Mouse (Mus musculus): Measurements from ENCODE around the gene Cd101. TPM values are rescaled to one million over a fixed set of nuclear protein-coding genes. Genes with fewer than 3 reads are reported as not detected.
A peak's percentile ranks its signal among the peaks of the same experiment; 100 is the strongest.

Cd101 gene
- polyA plus RNA-seq, 1 experiment from 2014 or later, result 0.37 TPM

GRCm38 (mm10) chr3:100998904-100999340 lies 30.4 kb downstream of the Cd101 start:
- no peak; the same call in 1 of the 2 replicates for ATAC-seq (ENCODE audit: extremely low read depth, insufficient number of reproducible peaks, low FRiP score, low TSS enrichment)
- Histone ChIP-seq H3K27me3 (replicated peaks) (no peaks in the 10 kb centered on the region), H3K9me3 (no peaks in the 10 kb centered on the region), H3K36me3 (0 out of 2 replicates have a peak, but pooled peaks cover 2% of the 10 kb centered on the region), H3K4me2 (peak overlapping the region; percentile 15; the same call in 1 of the 2 replicates), H3K9ac (no peak overlapping the region), H3K4me1 (peaks cover 33% of the 10 kb centered on the region), H3K27ac (replicated peaks) (no peak overlapping the region), H3K4me3 (no peak overlapping the region)
- WGBS, result 14% methylated on average over 6 of the region's 6 CpGs

DNA sequence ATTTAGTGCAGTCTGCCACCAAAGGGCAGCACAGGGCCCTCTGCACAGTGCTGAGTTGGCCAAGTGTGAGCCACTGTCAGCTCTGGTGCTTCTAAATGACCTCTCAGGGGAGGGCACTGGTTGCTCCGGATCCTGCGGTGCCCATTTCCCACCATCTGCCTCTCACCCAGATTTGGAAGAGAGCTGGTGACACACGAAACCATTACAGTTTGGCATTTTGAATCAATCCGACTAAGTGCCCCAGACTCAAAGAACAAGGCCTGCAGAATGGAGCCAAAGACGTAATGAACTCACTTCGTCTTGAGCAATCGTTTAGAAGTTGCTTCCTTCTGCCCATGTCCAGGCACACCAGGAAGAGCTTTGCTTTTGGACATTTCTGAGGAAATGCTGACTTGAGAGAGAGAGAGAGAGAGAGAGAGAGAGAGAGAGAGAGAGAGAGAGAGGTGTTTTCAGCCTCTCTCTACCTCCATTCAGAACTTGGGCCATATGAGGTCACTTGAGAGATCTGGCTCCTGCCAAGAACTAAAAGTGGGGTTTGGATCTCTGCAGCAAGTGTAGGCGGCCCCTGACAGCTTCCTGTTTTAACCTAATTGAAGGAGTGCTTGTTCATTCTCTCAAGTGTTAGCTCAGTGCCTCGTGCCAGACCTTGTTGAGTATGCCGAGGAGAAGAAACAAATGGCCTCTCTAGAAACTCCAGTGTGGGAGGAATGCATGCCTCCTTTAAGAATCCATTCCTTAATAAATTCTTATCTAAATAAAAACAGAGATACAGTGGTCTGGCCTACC lies 31.4 kb downstream of the Cd101 start:
- Histone ChIP-seq H3K4me1 (peaks cover 41% of the 10 kb centered on the region), H3K27ac (replicated peaks) (peak overlapping the region; percentile 51), H3K4me3 (no peak overlapping the region), H3K9me3 (no peaks in the 10 kb centered on the region), H3K9ac (no peak overlapping the region; the same call in 1 of the 2 replicates), H3K4me2 (no peak overlapping the region), H3K27me3 (replicated peaks) (no peaks in the 10 kb centered on the region), H3K36me3 (0 out of 2 replicates have a peak, but pooled peaks cover 2% of the 10 kb centered on the region)
- ATAC-seq (ENCODE audit: extremely low read depth, insufficient number of reproducible peaks, low FRiP score, low TSS enrichment), result no peak
- WGBS, result 56% methylated on average over 10 of the region's 10 CpGs

DNA sequence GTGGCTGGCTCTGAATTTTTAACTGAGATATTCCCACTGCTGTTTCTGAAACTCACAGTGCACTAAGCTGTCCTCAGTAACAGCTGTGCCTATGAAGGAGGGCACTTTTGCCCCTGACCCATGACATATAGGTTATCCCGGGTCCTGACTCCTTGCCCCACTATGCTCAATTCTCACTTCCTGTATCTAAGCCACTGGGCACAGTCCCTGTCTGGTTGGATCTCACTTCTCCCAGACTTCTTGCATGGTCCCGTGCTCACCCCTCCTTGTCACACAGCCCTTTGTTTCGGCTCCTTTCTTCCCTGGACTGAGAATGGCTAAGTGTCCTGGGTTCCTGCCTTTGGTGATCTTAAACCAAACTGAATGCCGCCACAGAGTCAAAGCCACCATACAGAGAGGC lies 35.1 kb downstream of the Cd101 start:
- no peaks in the 10 kb centered on the region for H3K9me3 ChIP-seq
- H3K36me3 ChIP-seq, result no peaks in the 10 kb centered on the region
- H3K9ac ChIP-seq, result no peak overlapping the region
- no peak for ATAC-seq (ENCODE audit: extremely low read depth, insufficient number of reproducible peaks, low FRiP score, low TSS enrichment)
- no peak overlapping the region for H3K4me3 ChIP-seq
- H3K4me1 ChIP-seq, result peaks cover 40% of the 10 kb centered on the region
- no peak overlapping the region for H3K27ac ChIP-seq (replicated peaks)
- H3K4me2 ChIP-seq, result no peak overlapping the region
- 87% methylated on average over 4 of the region's 4 CpGs for WGBS
- no peaks in the 10 kb centered on the region for H3K27me3 ChIP-seq (replicated peaks)

DNA sequence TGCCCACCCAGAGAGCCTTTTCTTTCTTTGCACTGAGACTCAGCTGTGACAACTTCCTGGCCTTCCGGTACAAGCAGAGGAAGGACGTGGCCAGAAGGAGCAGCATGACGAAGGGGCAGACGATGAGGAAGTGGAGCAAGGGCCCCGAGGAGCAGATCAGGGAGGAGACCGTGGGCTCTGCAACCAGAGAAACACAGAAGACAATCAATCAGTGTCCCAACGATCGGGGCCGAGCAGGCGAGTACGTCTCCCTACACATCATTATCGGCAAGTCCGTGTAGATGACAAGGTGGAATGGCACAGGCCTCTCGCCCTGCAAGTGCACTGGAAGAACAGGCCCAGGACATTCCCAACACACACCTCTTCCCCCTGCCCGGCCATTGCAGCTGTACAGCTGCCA lies 35.6 kb downstream of the Cd101 start:
- peaks cover 34% of the 10 kb centered on the region for H3K4me1 ChIP-seq
- ATAC-seq (ENCODE audit: extremely low read depth, insufficient number of reproducible peaks, low FRiP score, low TSS enrichment), result no peak
- H3K4me2 ChIP-seq, result peak overlapping the region; percentile 18; the same call in 1 of the 2 replicates
- H3K9me3 ChIP-seq, result no peaks in the 10 kb centered on the region
- no peak overlapping the region for H3K9ac ChIP-seq
- H3K4me3 ChIP-seq, result no peak overlapping the region
- H3K27ac ChIP-seq (replicated peaks), result peak overlapping the region; percentile 41; the same call in 1 of the 2 replicates
- H3K36me3 ChIP-seq, result no peaks in the 10 kb centered on the region
- 35% methylated on average over 15 of the region's 15 CpGs for WGBS
- H3K27me3 ChIP-seq (replicated peaks), result no peaks in the 10 kb centered on the region

GRCm38 (mm10) chr3:100993158-100993557 lies 36.2 kb downstream of the Cd101 start:
- no peak for ATAC-seq (ENCODE audit: extremely low read depth, insufficient number of reproducible peaks, low FRiP score, low TSS enrichment)
- WGBS, result 57% methylated on average over 7 of the region's 7 CpGs
- Histone ChIP-seq H3K27ac (replicated peaks) (peak overlapping the region; percentile 41; the same call in 1 of the 2 replicates), H3K4me1 (peaks cover 29% of the 10 kb centered on the region), H3K36me3 (no peaks in the 10 kb centered on the region), H3K4me3 (no peak overlapping the region), H3K4me2 (no peak overlapping the region), H3K9ac (no peak overlapping the region), H3K9me3 (no peaks in the 10 kb centered on the region), H3K27me3 (replicated peaks) (no peaks in the 10 kb centered on the region)

GRCm38 (mm10) chr3:100990231-100990630 lies 39.1 kb downstream of the Cd101 start:
- no peak overlapping the region for H3K9ac ChIP-seq
- no peaks in the 10 kb centered on the region for H3K27me3 ChIP-seq (replicated peaks)
- H3K9me3 ChIP-seq, result no peaks in the 10 kb centered on the region
- H3K4me1 ChIP-seq, result peaks cover 23% of the 10 kb centered on the region
- no peak overlapping the region for H3K4me2 ChIP-seq
- ATAC-seq (ENCODE audit: extremely low read depth, insufficient number of reproducible peaks, low FRiP score, low TSS enrichment), result no peak
- no peak overlapping the region for H3K4me3 ChIP-seq
- no peak overlapping the region for H3K27ac ChIP-seq (replicated peaks)
- no peaks in the 10 kb centered on the region for H3K36me3 ChIP-seq
- WGBS, result 58% methylated on average over 1 of the region's 1 CpGs

DNA sequence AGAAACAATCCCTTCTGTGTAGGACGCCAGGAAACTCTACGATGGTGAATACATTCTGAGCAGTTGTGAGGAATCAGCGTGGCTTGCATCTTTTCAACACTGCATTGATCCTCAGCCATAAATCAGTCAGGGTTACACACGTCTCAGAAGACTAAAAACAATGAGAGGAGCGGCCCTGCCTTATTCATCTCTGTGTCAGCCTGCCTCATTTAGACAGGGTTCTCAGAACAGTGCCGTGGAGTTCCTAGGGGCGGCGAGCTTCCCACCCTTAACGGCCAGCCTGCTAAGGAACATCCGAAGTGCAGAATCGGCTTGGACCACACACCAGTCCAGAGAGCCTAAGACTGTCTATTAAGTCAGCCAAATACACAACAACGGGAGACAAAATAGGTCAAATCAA lies 39.9 kb downstream of the Cd101 start:
- no peaks in the 10 kb centered on the region for H3K9me3 ChIP-seq
- peaks cover 30% of the 10 kb centered on the region for H3K4me1 ChIP-seq
- H3K36me3 ChIP-seq, result no peaks in the 10 kb centered on the region
- H3K27me3 ChIP-seq (replicated peaks), result no peaks in the 10 kb centered on the region
- 65% methylated on average over 12 of the region's 12 CpGs for WGBS
- no peak overlapping the region for H3K4me2 ChIP-seq
- ATAC-seq (ENCODE audit: extremely low read depth, insufficient number of reproducible peaks, low FRiP score, low TSS enrichment), result no peak
- no peak overlapping the region for H3K9ac ChIP-seq
- H3K4me3 ChIP-seq, result no peak overlapping the region
- no peak overlapping the region for H3K27ac ChIP-seq (replicated peaks)

- Histone ChIP-seq H3K4me3 (no peak overlapping the region), H3K4me2 (no peak overlapping the region), H3K9ac (no peak overlapping the region), H3K9me3 (no peaks in the 10 kb centered on the region), H3K36me3 (no peaks in the 10 kb centered on the region), H3K4me1 (no peaks in the 10 kb centered on the region), H3K27me3 (replicated peaks) (0 out of 2 replicates have a peak, but pooled peaks cover 13% of the 10 kb centered on the region), H3K27ac (replicated peaks) (no peak overlapping the region)
- whole genome bisulfite sequencing, result 77% methylated on average over 8 of the region's 8 CpGs
- ATAC-seq (ENCODE audit: extremely low read depth, insufficient number of reproducible peaks, low FRiP score, low TSS enrichment), result no peak
Measured at GRCm38 (mm10) chr3:100979290-100979689, 50.1 kb downstream of the Cd101 start.

DNA sequence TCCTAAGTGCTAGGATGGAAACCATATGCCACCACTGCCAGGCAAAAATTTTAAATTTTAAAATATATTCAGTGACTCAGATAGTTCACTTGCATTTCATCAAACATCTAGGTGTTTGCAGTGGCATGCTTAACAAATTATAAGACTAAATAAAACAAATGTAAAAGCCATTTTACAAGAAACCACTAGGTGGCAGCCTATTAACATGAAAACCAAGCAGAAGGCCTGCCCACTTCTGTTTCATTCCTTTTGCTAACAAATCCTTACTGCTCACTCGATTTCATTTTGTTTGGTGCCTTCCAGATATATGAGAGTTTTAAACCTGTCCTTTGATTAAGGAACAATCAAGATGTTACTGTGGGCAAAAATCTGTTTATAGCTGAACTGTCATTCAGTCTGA lies 55.5 kb downstream of the Cd101 start:
- no peaks in the 10 kb centered on the region for H3K36me3 ChIP-seq
- H3K9ac ChIP-seq, result no peak overlapping the region
- ATAC-seq (ENCODE audit: extremely low read depth, insufficient number of reproducible peaks, low FRiP score, low TSS enrichment), result no peak
- H3K4me1 ChIP-seq, result peaks cover 6% of the 10 kb centered on the region
- 2% methylated on average over 1 of the region's 1 CpGs for WGBS
- H3K27me3 ChIP-seq (replicated peaks), result 0 out of 2 replicates have a peak, but pooled peaks cover 4% of the 10 kb centered on the region
- H3K9me3 ChIP-seq, result no peaks in the 10 kb centered on the region
- H3K4me3 ChIP-seq, result no peak overlapping the region
- no peak overlapping the region for H3K4me2 ChIP-seq
- no peak overlapping the region for H3K27ac ChIP-seq (replicated peaks)

- WGBS, result under 1% methylated on average over 40 of the region's 40 CpGs
Measured at GRCm38 (mm10) chr3:100969176-100969917, 60.0 kb downstream of the Cd101 start, which contains the start of gene Ttf2. TSS of gene Ttf2 (minus strand) at chr3:100969663.

GRCm38 (mm10) chr3:100963849-100964542 lies 65.4 kb downstream of the Cd101 start:
- H3K36me3 ChIP-seq, result peaks cover 72% of the 10 kb centered on the region
- H3K27me3 ChIP-seq (replicated peaks), result no peaks in the 10 kb centered on the region
- WGBS, result 80% methylated on average over 14 of the region's 14 CpGs

More at GRCm38 (mm10) chr3:100969176-100969917, 60.0 kb downstream of the Cd101 start, which contains the start of gene Ttf2:
- no peaks in the 10 kb centered on the region for H3K9me3 ChIP-seq
- peak within 1 kb of the TSS; percentile 50; the same call in 1 of the 2 replicates for H3K27ac ChIP-seq (replicated peaks)
- no peaks in the 10 kb centered on the region for H3K27me3 ChIP-seq (replicated peaks)
- peak within 1 kb of the TSS; percentile 86 for H3K4me3 ChIP-seq
- H3K36me3 ChIP-seq, result peaks cover 24% of the 10 kb centered on the region
- ATAC-seq (ENCODE audit: extremely low read depth, insufficient number of reproducible peaks, low FRiP score, low TSS enrichment), result peak; percentile 97
- H3K4me2 ChIP-seq, result peak within 1 kb of the TSS; percentile 91
- peak within 1 kb of the TSS; percentile 91 for H3K9ac ChIP-seq
- peaks cover 10% of the 10 kb centered on the region for H3K4me1 ChIP-seq

More at GRCm38 (mm10) chr3:100963849-100964542, 65.4 kb downstream of the Cd101 start:
- ATAC-seq (ENCODE audit: extremely low read depth, insufficient number of reproducible peaks, low FRiP score, low TSS enrichment), result no peak
- no peaks in the 10 kb centered on the region for H3K9me3 ChIP-seq
- H3K4me2 ChIP-seq, result no peak overlapping the region
- H3K4me3 ChIP-seq, result no peak overlapping the region
- H3K9ac ChIP-seq, result no peak overlapping the region
- no peak overlapping the region for H3K27ac ChIP-seq (replicated peaks)
- peaks cover 30% of the 10 kb centered on the region for H3K4me1 ChIP-seq
